Mouse (Mus musculus) erythroblast, adult 5-6 weeks (primary cell): Measurements from ENCODE around the gene Csde1. TPM values are rescaled to one million over a fixed set of nuclear protein-coding genes. Genes with fewer than 3 reads are reported as not detected.

Experiments used
- total RNA-seq, 2 experiments: library from RNA; stranded (forward) in 1 of 2; stranded (reverse) in 1 of 2; fragments of 150-400 nt in 1 of 2; fragments of 200-764, 138-1000 nt in 1 of 2; gene quantifications; 2 replicates each; pipeline versions ENCODE4 v1.2.3 to v1.2.4; 2015 to 2017; ENCODE audit warnings: low replicate concordance in 2 of 2

Gene Csde1
- total RNA-seq, 2 experiments from 2014 or later = 84.4 to 294 TPM

Other genes with a start within 250 kb of the Csde1 start
- gene Tshb, start 237.7 kb upstream of the Csde1 start, total RNA-seq (2015; ENCODE audit: low replicate concordance) = not detected in 2 replicates
- not detected in 2 replicates for gene Tshb, start 237.7 kb upstream of the Csde1 start, total RNA-seq (2017; ENCODE audit: low replicate concordance)
- not detected in 2 replicates for gene Sycp1, start 84.3 kb upstream of the Csde1 start, total RNA-seq (2015; ENCODE audit: low replicate concordance)
- not detected in 2 replicates for gene Sycp1, start 84.3 kb upstream of the Csde1 start, total RNA-seq (2017; ENCODE audit: low replicate concordance)
- gene Nr1h5, start 56.3 kb upstream of the Csde1 start, total RNA-seq (2015; ENCODE audit: low replicate concordance) = not detected in 2 replicates
- not detected in 2 replicates for gene Nr1h5, start 56.3 kb upstream of the Csde1 start, total RNA-seq (2017; ENCODE audit: low replicate concordance)
- gene Sike1, start 24.7 kb upstream of the Csde1 start, total RNA-seq (2015; ENCODE audit: low replicate concordance) = 4.4 and 11.7 TPM in 2 replicates
- 3.6 and 7.9 TPM in 2 replicates for gene Sike1, start 24.7 kb upstream of the Csde1 start, total RNA-seq (2017; ENCODE audit: low replicate concordance)
- gene Nras, start 37.9 kb downstream of the Csde1 start, total RNA-seq (2015; ENCODE audit: low replicate concordance) = 23.4 and 42.7 TPM in 2 replicates
- 26.6 and 29.6 TPM in 2 replicates for gene Nras, start 37.9 kb downstream of the Csde1 start, total RNA-seq (2017; ENCODE audit: low replicate concordance)
- gene Ampd1, start 53.6 kb downstream of the Csde1 start, total RNA-seq (2015; ENCODE audit: low replicate concordance) = not detected in 2 replicates
- gene Ampd1, start 53.6 kb downstream of the Csde1 start, total RNA-seq (2017; ENCODE audit: low replicate concordance) = 0.26 TPM in 1 of 2 replicates, not detected in the other
- gene Dennd2c, start 82.2 kb downstream of the Csde1 start, total RNA-seq (2015; ENCODE audit: low replicate concordance) = 141 and 144 TPM in 2 replicates
- gene Dennd2c, start 82.2 kb downstream of the Csde1 start, total RNA-seq (2017; ENCODE audit: low replicate concordance) = 178 and 191 TPM in 2 replicates
- gene Bcas2, start 151.2 kb downstream of the Csde1 start, total RNA-seq (2015; ENCODE audit: low replicate concordance) = 26.7 and 42.8 TPM in 2 replicates
- 49.1 and 54.4 TPM in 2 replicates for gene Bcas2, start 151.2 kb downstream of the Csde1 start, total RNA-seq (2017; ENCODE audit: low replicate concordance)